Mouse (Mus musculus) lung, postnatal 0 days (tissue): ENCODE data around the gene Bricd5.

Experiments
- CTCF ChIP-seq: IDR thresholded peaks from 2 replicates; pipeline ENCODE4 v1.5.1; 2016; ENCODE audit warnings: antibody characterized with exemption, mild to moderate bottlenecking
- EP300 ChIP-seq: IDR thresholded peaks from 2 replicates; pipeline ENCODE4 v1.6.1; 2016; ENCODE audit warnings: antibody characterized with exemption, mild to moderate bottlenecking, control low read depth

GRCm38 (mm10) chr17:24440377-24440776, 33.3 kb upstream of the Bricd5 start:
- TF ChIP-seq EP300 (no peak), CTCF (no peak)
